Mouse (Mus musculus) ES-E14 (cell line): Measurements from ENCODE around the gene Mesp1.

Experiments used
- CHD2 ChIP-seq: IDR thresholded peaks from 2 replicates; pipeline ENCODE4 v1.6.1; 2014; ENCODE audit warnings: mild to moderate bottlenecking, low read depth, low read length, inconsistent platforms
- HCFC1 ChIP-seq: IDR thresholded peaks from 2 replicates; pipeline ENCODE4 v1.6.1; 2012; ENCODE audit warnings: low read length, inconsistent platforms, borderline replicate concordance; ENCODE audit not compliant: insufficient read depth
- ZC3H11A ChIP-seq: IDR thresholded peaks from 2 replicates; pipeline ENCODE4 v1.6.1; 2012; ENCODE audit warnings: low read depth, mild to moderate bottlenecking, inconsistent platforms, low read length, borderline replicate concordance
- ZNF384 ChIP-seq: IDR thresholded peaks from 2 replicates; pipeline ENCODE4 v1.6.1; 2012; ENCODE audit warnings: low read depth, low read length, inconsistent platforms

- TF ChIP-seq ZC3H11A (no peak), ZNF384 (no peak), CHD2 (no peak), HCFC1 (no peak)
Observed at GRCm38 (mm10) chr7:79771561-79772512, 21.8 kb downstream of the Mesp1 start.
